Mouse (Mus musculus) erythroblast, adult 5-6 weeks (primary cell): ENCODE measurements around the gene 4931440F15Rik. TPM values are rescaled to one million over a fixed set of nuclear protein-coding genes. Genes with fewer than 3 reads are reported as not detected.
"Not testable (repeated sequence)": the region's sequence is repeated elsewhere in the genome, so short reads cannot be mapped to it uniquely, and the experiment has no call there.

ENCODE experiments used
- ATAC-seq: replicated peaks from 2 replicates; pipeline ENCODE4 v1.8.0; 2016; ENCODE audit warnings: moderate number of reproducible peaks, mild to moderate bottlenecking, moderate TSS enrichment, inconsistent platforms; ENCODE audit not compliant: poor library complexity, low FRiP score, severe bottlenecking
- total RNA-seq, 2 experiments: library from RNA; stranded (forward) in 1 of 2; stranded (reverse) in 1 of 2; fragments of 150-400 nt in 1 of 2; fragments of 200-764, 138-1000 nt in 1 of 2; gene quantifications; 2 replicates each; pipeline versions ENCODE4 v1.2.3 to v1.2.4; 2015 to 2017; ENCODE audit warnings: low replicate concordance in 2 of 2

4931440F15Rik gene
- total RNA-seq (2015; ENCODE audit: low replicate concordance) (not detected in 2 replicates), total RNA-seq (2017; ENCODE audit: low replicate concordance) (not detected in 2 replicates)

DNA sequence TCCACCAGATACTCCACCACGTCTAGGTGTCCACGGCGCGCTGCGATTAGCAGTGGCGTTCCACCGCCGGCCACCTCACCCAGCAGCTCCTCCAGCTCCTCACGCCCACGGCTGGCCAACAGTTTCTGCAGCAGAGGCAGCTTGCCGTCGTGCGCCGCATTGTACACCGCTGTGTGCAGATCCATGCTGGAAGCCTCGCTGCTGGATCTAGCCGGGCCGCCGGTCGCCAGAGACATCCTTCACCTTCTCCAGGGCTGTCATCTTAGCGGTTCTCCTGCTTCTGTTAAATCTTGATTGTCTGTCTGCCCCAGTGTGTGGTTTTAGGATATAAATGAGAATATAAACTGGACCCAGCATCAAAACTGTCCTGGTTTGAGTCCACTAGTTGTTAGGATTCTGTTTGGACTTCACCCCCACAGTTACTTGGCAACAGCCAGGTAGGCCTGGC is at the start of gene 4931440F15Rik:
4931440F15Rik (minus strand) TSS at position 398 of the 448 bp plus-strand sequence.
- 0 out of 2 replicates have a peak, but pooled peaks have one; percentile 21 for ATAC-seq

DNA sequence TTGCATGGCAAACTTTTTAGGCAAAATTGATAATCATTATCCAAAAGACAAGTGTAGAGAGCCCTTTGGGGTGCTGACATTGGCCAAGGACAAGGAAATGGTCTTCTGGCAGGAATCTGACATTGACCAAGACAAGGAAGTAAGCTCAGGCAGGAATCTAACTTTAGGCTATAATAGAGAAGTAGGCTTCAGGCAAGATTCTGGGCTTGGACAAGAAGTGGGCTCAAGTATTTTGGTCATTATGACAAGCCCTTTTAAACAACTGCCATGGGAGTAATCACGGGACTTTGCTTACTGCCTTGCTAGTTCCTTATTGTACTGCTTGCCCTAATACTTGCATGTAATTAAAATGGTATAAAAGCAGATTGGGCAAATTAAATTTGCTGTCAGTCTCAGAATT is 49.3 kb upstream of the 4931440F15Rik start:
- ATAC-seq, result not testable (repeated sequence)

DNA sequence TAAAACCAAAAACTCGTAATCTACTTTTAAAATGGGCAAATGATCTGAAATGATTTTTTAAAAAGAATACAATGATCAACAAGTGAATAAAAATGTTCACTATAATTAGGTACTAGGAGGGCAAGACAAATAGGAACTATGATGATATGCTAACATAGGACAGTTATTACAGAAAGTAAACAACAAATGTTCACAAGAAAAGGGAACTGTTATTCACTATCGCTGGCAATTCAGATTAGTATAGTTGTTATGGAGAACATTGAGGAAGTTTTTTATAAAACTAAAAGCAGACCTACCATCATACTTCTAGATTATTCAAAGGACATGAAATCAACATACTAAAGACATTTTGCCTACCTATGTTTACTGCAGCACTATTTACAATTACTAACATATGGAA is 44.7 kb upstream of the 4931440F15Rik start:
- ATAC-seq, result no peak

DNA sequence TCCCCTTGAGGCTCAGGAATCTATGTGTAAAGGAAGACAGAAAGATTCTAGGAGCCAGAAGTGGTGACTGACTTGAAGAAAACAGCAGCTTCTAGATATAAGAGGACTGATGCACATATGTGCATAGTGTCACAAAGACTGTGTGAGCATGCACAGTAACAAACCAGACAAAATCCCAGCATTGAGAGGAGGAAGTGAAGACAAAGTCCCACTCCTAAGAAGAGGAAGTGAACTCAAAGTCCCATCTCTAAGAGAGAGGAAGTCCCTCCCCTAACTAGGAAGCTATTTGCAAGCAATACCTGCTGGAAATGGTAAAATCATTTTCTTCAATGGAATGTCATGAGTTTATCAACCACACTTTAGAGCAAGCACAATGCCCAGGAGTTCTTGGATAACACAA is 38.8 kb upstream of the 4931440F15Rik start:
- no peak for ATAC-seq

DNA sequence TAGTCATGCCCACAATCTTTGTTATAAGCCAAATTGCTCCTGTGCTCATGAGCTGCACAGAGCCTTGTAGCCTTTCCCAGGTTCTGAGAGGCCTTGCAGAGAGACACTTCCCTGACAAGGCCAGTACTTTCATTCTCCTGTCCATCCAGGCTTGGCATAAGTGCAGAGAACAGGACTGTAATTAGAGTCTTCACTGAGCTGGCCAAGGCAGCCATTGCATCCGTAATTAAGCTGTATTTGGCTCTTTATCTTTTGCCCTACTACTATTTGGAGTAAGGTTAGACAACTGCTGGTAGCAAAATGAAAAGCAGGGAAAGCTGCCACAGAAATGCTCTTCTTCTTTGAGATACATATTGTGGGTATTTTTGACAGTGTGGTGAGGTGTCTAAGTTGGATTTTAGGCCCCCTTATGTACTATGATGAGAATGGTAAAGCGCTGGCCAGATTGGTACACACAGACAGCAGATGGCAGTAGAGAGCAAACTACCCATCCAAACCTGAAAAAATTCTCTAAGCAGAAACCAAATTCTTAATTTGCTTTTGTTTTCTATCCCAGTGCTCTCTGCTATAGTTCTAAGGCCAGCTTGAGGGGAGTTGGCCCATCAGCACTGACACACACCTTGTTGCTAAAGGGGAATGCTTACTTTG is 36.4 kb upstream of the 4931440F15Rik start:
- ATAC-seq, result peak; percentile 78

DNA sequence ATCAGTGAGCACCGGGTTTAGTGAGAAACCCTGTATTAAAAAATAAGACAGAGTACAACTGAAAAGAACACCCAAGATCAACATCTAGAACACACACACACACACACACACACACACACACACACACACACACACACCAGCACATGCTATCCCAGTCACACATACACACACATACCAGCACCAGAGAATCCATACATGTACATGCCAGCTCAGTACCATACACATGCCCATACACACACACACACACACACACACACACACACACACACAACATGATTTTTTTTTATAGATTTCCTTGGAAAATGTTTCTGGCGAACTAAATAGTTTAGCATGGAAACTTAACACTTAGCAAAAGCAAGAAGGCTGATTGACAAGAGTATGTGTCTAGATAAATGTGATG is 35.6 kb upstream of the 4931440F15Rik start:
- no peak for ATAC-seq

DNA sequence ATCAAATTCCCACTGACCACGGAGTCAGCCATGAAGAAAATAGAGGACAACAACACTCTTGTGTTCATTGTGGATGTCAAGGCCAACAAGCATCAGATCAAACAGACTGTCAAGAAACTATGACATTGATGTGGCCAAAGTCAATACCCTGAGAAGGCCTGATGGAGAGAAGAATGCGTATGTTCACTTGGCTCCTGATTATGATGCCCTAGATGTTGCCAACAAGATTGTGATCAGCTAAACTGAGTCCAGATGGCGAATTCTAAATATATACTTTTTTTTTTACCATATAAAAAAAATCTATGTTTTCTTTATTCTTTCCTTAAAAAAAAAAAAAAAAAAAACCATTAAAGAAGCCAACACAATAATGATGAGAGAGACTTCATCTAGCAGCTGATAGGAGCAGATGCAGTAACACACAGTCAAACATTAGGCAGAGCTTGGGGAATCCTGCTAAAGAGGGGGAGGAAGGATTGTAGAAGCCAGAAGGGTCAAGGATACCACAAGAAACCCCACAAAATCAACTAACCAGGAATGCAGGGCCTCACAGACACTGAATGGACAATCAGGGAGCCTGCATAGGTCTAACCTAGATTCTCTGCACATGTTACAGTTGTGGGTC is 15.2 kb upstream of the 4931440F15Rik start:
- no peak for ATAC-seq

DNA sequence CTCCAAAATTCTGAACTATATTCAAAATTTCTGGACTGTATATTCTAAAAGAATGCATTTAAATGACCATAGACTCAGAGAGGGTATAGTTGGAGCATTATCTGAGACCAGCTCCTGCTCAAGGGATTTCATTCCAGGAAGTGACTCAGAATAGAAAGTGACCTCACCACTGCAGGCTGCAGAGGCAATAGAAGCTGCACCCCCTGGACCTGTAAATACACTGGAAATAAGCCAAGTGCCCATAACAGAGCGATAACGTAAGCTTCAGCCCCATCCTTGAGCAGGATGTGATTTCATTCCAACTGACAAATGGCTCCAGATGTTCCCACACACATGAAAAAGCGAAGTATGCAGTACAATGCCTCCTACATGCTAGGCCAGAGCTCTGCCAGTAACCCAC is 14.3 kb upstream of the 4931440F15Rik start:
- no peak for ATAC-seq

DNA sequence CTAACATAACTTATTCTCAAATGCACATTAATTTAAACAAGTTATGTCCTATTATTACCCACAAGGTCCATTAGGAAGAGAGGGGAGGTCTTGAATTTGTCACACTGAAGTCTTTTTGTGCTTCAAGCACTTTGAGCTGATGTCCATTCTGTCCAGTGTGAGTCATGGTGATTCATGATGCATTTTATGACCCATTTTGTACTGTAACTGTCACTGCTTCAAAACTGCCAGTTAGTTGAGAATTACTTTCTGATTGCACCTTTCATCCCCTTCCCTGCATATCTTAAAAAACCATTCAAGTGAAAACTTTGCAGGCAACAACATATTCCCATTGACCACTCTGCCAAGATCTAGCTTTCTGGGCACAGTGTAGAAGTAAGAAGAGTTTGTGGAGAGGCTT is 11.6 kb upstream of the 4931440F15Rik start:
- no peak for ATAC-seq

DNA sequence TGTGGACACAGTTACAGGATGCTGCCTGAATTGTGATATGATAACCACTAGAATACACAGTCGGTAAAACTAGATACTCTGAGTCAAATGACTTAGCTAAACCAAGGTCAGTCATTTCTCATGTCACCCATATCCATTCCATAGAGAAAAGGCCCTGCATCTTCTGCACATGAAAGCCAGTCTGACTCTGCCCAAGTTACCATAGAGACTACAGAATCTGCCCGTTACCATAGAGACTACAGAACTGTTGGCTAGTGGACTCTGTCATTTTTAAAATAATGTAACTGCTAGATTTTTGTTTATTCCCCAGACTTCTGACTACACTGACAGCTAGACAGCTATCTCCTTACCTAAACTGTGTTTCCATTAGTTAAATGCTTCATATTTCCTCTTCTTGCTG is 2.3 kb upstream of the 4931440F15Rik start:
- no peak for ATAC-seq

DNA sequence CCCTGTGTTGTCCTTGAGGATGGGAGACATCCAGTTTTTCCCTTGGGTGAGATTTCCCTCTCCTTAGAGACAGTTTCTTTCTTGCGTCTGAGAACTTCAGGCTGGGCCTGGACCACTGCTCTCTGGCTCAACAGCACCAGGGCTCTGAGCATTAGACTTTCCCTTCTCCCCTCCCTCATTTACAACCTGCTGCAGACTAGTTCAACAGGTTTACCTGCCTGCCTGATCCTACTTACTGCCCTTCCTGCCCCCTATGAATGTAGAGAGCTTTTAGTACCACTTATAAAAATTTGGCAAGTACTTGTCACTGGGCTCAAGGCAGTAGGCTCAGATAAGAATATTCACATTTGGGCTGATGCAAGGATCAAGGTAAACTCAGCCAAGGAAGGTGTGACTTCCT is 533 bp upstream of the 4931440F15Rik start:
- no peak for ATAC-seq

DNA sequence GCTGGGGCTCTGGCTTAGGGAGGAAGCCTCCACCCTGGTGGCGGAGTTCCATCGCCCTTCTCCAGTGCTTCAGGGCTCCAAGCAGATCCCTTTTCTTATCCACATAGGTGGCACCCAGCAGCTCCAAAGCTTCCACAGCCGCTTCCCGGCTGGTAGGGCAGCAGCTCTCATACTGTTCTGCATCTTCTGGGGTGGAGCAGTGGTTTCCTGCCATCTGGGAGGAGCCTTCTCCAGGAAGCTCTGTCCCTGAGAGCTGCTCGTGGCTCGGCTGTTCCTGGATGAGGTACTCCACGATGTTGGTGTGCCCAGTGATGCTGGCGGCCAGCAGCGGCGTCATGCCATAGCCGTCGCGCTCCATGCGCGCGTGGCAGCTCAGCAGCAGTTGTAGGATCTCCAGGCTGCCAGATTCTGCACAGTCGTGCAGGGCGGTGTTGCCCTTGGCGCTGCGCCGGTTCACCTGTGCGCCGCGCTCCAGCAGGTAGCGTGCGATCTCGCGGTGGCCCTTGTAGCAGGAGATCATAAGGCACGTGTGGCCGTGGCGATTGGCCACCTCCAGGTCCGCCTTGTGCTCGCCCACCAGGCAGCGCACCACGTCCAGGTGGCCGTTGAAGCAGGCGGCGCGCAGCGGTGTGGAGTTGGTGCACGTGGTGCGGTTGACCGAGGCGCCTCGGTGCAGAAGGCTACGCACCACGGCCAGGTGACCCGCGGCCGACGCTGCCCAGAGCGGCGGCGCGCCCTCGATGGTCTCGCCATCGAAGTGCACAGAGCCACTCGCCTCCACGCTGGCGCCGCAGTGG is 796 bp downstream of the 4931440F15Rik start:
- not testable (repeated sequence) for ATAC-seq

DNA sequence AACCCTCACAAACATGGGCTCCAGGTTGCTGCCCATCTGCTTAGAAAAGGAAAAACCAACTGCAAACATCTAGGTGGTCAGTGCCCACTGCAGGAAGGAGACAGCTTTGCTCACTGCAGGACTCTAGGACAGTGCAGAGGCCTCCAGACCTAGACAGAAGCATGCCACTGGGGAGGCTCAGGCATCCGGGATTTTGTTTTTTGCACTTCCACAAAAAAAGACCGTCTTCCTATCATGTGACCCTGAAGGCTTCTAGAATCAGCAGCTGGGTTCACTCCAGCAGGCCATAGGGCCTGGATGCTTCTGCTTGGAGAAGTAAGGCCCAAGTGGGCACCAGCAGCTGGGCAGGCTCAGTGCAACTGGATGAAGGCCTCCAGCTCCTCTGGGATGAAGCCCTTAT is 2.3 kb downstream of the 4931440F15Rik start:
- ATAC-seq, result no peak

DNA sequence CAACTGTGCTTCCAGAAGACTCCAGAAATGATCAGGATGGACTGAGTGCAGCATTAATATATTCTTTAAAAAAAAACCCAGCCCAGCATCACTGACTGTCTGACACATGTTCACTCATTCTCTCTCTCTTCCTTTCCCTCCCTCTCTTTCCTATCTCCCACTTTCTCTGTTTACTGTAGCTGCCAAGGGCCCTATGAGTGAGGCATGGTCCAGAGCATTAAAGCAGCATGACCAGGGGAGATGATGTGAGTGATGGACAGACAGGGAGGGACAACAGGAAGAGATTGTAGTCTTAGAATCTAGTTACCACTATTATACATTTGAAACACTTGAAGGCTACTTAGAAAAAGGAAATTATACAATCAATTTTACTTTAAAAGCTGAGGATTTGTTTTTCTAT is 9.8 kb downstream of the 4931440F15Rik start:
- ATAC-seq, result no peak

DNA sequence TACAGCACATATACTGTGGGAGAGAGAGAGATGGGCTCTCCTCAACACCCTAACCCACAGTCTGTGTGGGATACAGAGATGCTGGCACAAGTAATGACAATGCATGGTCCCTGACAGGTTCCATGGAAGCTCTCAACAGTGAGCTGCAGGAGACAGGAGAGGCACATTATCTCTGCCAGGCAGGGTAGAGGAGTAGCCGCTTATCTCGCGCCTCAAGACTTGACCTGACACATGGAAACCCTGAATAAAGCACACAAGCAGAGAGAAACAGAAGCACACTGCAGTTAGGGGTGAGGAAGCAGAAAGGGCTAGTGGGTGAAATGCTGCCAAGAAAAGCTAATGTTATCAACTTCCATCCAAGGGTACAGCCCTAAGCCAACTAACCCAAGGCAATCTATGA is 10.2 kb downstream of the 4931440F15Rik start:
- peak; percentile 94 for ATAC-seq

DNA sequence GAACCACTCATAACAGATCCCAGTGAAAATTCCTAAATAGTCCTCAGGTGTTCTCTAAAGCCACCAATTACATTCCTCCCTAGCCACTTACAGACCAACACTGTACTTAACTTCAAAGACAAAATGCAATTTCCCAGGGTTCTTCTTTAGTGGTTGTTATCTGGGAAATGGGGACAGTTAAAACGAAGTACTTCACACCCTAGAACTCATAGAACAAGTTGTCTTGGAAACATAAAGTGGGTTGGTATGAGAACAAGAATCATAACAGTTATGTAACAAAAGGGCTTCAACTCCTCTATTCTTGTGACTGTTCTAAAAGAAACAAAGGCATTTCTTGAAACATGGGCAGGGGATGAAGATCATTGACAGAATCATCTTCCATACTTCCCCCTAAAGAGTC is 12.2 kb downstream of the 4931440F15Rik start:
- ATAC-seq, result no peak

DNA sequence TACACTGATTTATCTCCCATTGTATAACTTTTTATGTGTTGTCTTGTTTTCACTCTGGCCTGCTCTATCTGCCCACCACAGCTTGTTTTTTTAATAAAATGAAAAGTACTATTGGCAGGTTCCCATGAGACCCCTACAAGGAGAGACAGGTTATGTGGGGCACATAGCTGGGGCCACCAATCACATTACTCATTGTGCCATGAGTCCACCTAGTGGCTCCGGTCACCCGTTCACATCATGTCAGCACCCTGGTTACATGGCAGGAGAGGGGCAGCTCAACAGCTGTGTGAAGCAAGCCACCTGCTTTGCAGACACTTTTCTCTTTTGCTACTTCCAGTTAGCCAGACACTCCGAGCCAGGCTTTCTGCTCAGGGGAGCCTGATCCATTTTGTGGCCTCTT is 13.0 kb downstream of the 4931440F15Rik start:
- ATAC-seq, result no peak

DNA sequence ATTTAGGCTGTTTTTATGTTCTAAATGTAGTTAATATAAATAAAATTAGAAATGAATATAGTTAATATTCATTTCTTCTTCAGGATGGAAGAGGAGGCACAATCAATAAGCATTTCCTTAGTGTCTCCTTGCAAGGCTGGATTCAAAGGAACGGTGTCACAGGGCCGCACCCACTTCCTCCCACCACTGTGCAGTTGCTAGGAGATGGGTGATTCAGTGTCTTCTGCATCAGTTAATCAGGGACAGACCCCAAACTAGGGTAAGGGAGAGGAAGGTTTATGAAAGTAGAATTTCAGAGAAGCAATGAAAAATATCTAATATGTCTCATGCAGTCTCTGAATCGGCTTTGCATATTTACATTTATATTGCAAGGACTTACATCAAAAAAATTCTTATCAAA is 15.1 kb downstream of the 4931440F15Rik start:
- no peak for ATAC-seq

DNA sequence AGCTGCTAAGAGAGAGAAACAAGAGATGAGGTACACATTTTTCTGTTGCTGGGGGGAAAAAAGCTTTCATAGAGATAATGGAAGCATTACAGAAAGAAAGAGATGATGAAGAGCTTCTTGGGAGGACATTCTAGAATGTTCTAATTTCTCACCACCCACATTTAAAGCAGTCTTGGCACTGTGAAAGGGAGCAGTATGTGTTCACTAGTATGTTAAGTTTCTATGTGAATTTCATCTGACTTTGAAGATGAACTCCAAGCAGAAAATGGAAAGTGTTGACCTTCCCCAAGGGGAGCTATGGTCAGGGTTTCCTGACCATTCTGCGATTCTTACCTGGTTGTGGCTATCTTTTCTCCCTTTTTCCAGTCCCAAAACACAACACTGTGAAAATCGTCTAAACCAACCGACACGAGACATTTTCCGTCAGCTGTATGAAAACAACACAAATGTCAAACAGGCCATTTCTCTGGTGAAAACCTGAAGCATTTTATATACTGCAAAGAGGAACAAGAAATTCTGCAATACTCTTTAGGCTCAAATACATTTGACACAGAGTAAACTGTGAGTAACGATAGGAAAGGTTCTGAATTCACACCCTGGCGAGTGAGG is 16.4 kb downstream of the 4931440F15Rik start:
- no peak for ATAC-seq
